Mouse (Mus musculus): Measurements from ENCODE around the gene Ric8b. TPM values are rescaled to one million over a fixed set of nuclear protein-coding genes. Genes with fewer than 3 reads are reported as not detected.
A peak's percentile ranks its signal among the peaks of the same experiment; 100 is the strongest.

Ric8b gene
- polyA plus RNA-seq, 1 experiment from 2014 or later, result 27.3 TPM

DNA sequence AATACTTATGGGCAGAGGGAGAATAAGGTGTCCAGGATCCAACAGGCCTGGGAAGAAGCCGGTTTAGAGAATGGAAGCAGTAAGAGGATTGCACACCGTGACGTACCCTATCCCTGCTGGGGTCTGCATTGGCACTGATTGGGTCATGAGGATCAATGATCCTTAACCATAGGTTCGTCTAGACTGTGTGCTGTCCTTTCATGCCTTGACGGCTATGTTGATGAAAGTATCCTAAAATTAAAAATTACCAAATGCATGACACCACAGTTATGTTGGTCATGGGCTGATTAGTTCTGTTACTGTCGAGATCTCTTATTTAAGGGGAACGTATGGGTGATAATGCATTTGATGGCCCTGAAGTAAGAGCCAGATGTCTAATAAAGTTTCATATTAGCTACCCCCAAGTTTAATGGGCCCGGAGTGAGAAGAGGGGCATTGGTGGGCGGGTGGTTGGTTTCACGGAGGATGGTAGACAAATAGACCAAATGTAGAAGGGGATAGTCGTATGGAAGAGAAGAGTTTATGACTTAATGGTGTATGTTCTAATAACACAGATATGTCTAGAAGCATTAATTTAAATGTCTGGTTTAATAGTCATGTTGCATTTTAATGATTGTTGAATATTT lies 108.5 kb downstream of the Ric8b start:
- Histone ChIP-seq H3K27me3 (ENCODE audit: control insufficient read depth, insufficient read depth, low read length) (no peaks in the 10 kb centered on the region), H3K4me1 (ENCODE audit: control insufficient read depth, insufficient read depth, low read length) (peaks cover 17% of the 10 kb centered on the region), H3K4me2 (no peak overlapping the region), H3K9me3 (ENCODE audit: control insufficient read depth, low read length) (no peaks in the 10 kb centered on the region), H3K36me3 (ENCODE audit: control insufficient read depth, insufficient read depth, low read length) (no peaks in the 10 kb centered on the region), H3K9ac (ENCODE audit: low read length) (no peak overlapping the region), H3K4me3 (ENCODE audit: low read depth, low read length) (no peak overlapping the region), H3K27ac (ENCODE audit: low read depth, low read length) (no peak overlapping the region)
- DNase-seq (ENCODE audit: low spot score, missing footprints) (no peak), ATAC-seq (ENCODE audit: low FRiP score) (peak; percentile 94)
- 79% methylated on average over 11 of the region's 11 CpGs for WGBS

GRCm38 (mm10) chr10:85027619-85028175 lies 110.3 kb downstream of the Ric8b start:
- no peak for ATAC-seq (ENCODE audit: low FRiP score)
- Histone ChIP-seq H3K9ac (ENCODE audit: low read length) (no peak overlapping the region), H3K4me3 (ENCODE audit: low read depth, low read length) (no peak overlapping the region), H3K36me3 (ENCODE audit: control insufficient read depth, insufficient read depth, low read length) (no peaks in the 10 kb centered on the region), H3K9me3 (ENCODE audit: control insufficient read depth, low read length) (no peaks in the 10 kb centered on the region), H3K4me2 (no peak overlapping the region), H3K4me1 (ENCODE audit: control insufficient read depth, insufficient read depth, low read length) (peaks cover 10% of the 10 kb centered on the region), H3K27ac (ENCODE audit: low read depth, low read length) (no peak overlapping the region), H3K27me3 (ENCODE audit: control insufficient read depth, insufficient read depth, low read length) (no peaks in the 10 kb centered on the region)
- WGBS, result 82% methylated on average over 10 of the region's 10 CpGs
- no peak for DNase-seq (ENCODE audit: low spot score, missing footprints)

- Histone ChIP-seq H3K4me2 (no peak overlapping the region), H3K4me1 (ENCODE audit: control insufficient read depth, insufficient read depth, low read length) (peaks cover 6% of the 10 kb centered on the region; the same call in 1 of the 2 replicates), H3K27ac (ENCODE audit: low read depth, low read length) (no peak overlapping the region), H3K9ac (ENCODE audit: low read length) (no peak overlapping the region), H3K4me3 (ENCODE audit: low read depth, low read length) (no peak overlapping the region), H3K36me3 (ENCODE audit: control insufficient read depth, insufficient read depth, low read length) (no peaks in the 10 kb centered on the region), H3K9me3 (ENCODE audit: control insufficient read depth, low read length) (no peaks in the 10 kb centered on the region), H3K27me3 (ENCODE audit: control insufficient read depth, insufficient read depth, low read length) (no peaks in the 10 kb centered on the region)
- DNase-seq (ENCODE audit: low spot score, missing footprints) (peak; percentile 85), ATAC-seq (ENCODE audit: low FRiP score) (no peak)
- WGBS, result 22% methylated on average over 8 of the region's 8 CpGs
Measured at GRCm38 (mm10) chr10:85035131-85035725, 117.8 kb downstream of the Ric8b start.

DNA sequence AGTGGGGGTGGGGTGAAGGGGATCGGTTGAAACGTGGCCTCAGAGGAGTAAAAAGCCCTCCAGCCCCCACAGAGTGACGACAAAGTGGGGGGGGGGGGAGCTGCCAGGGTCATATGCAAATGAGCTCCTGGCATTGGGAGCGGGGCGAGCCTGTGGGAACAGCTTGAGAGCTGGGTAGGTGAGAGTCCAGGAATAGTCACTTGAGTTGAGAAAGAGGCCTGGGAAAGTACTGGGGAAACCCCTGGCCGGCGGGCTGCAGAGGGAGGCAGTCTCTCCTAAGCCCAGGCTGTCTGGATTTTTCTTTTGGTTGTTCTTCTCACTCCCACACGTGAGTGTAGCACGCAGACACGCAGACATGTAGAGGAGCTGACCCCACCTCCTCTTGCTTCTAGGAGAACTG lies 120.7 kb downstream of the Ric8b start:
- Histone ChIP-seq H3K9me3 (ENCODE audit: control insufficient read depth, low read length) (no peaks in the 10 kb centered on the region), H3K9ac (ENCODE audit: low read length) (no peak overlapping the region), H3K4me3 (ENCODE audit: low read depth, low read length) (no peak overlapping the region), H3K4me1 (ENCODE audit: control insufficient read depth, insufficient read depth, low read length) (peaks cover 6% of the 10 kb centered on the region; the same call in 1 of the 2 replicates), H3K36me3 (ENCODE audit: control insufficient read depth, insufficient read depth, low read length) (no peaks in the 10 kb centered on the region), H3K4me2 (no peak overlapping the region), H3K27me3 (ENCODE audit: control insufficient read depth, insufficient read depth, low read length) (0 out of 2 replicates have a peak, but pooled peaks cover 3% of the 10 kb centered on the region), H3K27ac (ENCODE audit: low read depth, low read length) (no peak overlapping the region)
- ATAC-seq (ENCODE audit: low FRiP score), result no peak
- 76% methylated on average over 10 of the region's 10 CpGs for WGBS
- DNase-seq (ENCODE audit: low spot score, missing footprints), result peak; percentile 76

GRCm38 (mm10) chr10:85038852-85039251 lies 121.4 kb downstream of the Ric8b start:
- Histone ChIP-seq H3K9ac (ENCODE audit: low read length) (no peak overlapping the region), H3K9me3 (ENCODE audit: control insufficient read depth, low read length) (no peaks in the 10 kb centered on the region), H3K27ac (ENCODE audit: low read depth, low read length) (no peak overlapping the region), H3K27me3 (ENCODE audit: control insufficient read depth, insufficient read depth, low read length) (0 out of 2 replicates have a peak, but pooled peaks cover 3% of the 10 kb centered on the region), H3K4me3 (ENCODE audit: low read depth, low read length) (no peak overlapping the region), H3K36me3 (ENCODE audit: control insufficient read depth, insufficient read depth, low read length) (no peaks in the 10 kb centered on the region), H3K4me1 (ENCODE audit: control insufficient read depth, insufficient read depth, low read length) (peaks cover 6% of the 10 kb centered on the region; the same call in 1 of the 2 replicates), H3K4me2 (no peak overlapping the region)
- ATAC-seq (ENCODE audit: low FRiP score) (no peak), DNase-seq (ENCODE audit: low spot score, missing footprints) (peak; percentile 64)
- 89% methylated on average over 5 of the region's 5 CpGs for WGBS

DNA sequence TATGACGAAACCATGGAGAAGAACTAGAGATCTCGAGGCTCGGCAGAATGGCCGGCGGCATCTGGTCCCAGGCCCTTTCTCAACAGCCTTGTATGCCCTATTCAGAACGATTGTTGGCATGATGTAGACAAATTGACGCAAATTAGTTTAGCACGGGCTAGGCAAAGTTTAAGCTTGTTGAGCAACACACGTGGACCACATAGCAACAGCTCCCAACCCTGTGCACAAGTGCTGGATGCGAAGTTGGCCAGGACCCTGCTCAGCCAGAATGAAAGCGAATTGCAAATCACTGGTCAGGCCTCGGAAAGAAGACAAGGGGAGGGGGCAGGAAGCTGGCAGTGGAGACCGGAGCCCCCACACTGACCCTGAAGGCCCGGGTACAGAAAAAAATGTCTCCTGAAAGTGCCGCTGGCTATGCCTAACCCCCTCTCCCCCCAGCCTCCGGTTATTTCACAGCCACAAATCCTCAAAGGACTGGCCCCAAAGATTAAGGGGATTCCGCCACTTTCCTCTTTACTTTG lies 126.8 kb downstream of the Ric8b start:
- peak overlapping the region; percentile 46; the same call in 1 of the 2 replicates for H3K9ac ChIP-seq (ENCODE audit: low read length)
- peak overlapping the region; percentile 51 for H3K4me2 ChIP-seq
- H3K27ac ChIP-seq (ENCODE audit: low read depth, low read length), result peak overlapping the region; percentile 15; the same call in 1 of the 2 replicates

DNA sequence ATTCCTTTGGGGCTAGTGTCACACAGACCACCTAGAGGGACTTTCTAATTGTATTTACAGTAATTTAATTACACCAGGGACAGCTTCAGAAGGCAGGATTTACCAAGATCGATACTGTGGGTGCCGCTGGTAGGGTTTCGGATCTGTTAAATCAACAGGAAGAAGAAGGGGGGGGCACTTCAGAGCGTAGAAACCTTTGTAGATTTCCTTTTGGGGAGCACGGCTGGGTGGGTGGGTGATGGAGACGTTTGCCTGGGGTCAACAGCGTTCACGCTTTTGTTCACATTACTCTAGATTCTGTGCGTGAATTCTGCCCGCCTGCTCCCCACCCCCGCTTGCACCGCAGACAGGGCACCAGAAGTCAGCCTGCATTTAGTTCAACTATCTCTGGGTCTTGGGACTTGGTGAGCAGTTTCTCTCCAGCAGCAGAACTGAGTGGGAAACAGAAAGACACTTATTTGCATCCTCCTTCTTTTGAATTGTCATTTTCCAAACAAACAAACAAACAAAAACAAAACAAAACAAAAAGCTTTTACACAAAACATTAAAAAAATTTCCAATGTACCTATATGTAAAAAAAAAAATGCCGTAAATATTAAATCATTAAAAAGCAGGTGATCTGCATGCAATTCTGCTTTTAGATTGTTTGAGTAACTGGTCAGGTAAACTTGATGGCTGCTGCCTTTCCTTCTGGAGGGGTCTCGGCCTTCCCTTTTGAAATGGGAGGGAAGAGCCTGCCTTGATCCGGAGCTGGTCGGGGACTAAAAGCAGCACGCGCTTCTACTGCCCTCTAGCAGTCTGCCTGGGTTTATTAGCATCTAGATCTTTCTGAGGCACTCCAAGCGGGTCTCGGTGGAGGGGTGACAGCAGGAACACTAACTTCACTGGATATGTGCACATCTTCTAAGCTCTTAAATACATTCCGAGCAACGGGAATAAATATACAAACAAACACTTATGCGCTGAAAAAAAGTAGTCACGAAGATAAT lies 127.6 kb downstream of the Ric8b start:
- peaks cover 10% of the 10 kb centered on the region for H3K4me1 ChIP-seq (ENCODE audit: control insufficient read depth, insufficient read depth, low read length)
- peak overlapping the region; percentile 15; the same call in 1 of the 2 replicates for H3K27ac ChIP-seq (ENCODE audit: low read depth, low read length)
- ATAC-seq (ENCODE audit: low FRiP score) (peak; percentile 48), DNase-seq (ENCODE audit: low spot score, missing footprints) (peak; percentile 94)
- peak overlapping the region; percentile 7 for H3K4me3 ChIP-seq (ENCODE audit: low read depth, low read length)
- H3K36me3 ChIP-seq (ENCODE audit: control insufficient read depth, insufficient read depth, low read length), result no peaks in the 10 kb centered on the region
- 7% methylated on average over 24 of the region's 24 CpGs for WGBS
- H3K9ac ChIP-seq (ENCODE audit: low read length), result peak overlapping the region; percentile 46; the same call in 1 of the 2 replicates
- no peaks in the 10 kb centered on the region for H3K9me3 ChIP-seq (ENCODE audit: control insufficient read depth, low read length)
- 0 out of 2 replicates have a peak, but pooled peaks cover 3% of the 10 kb centered on the region for H3K27me3 ChIP-seq (ENCODE audit: control insufficient read depth, insufficient read depth, low read length)
- H3K4me2 ChIP-seq, result peak overlapping the region; percentile 51

More for the DNA sequence above, 126.8 kb downstream of the Ric8b start:
- 2% methylated on average over 17 of the region's 17 CpGs for WGBS
- H3K9me3 ChIP-seq (ENCODE audit: control insufficient read depth, low read length), result no peaks in the 10 kb centered on the region
- peaks cover 10% of the 10 kb centered on the region for H3K4me1 ChIP-seq (ENCODE audit: control insufficient read depth, insufficient read depth, low read length)
- H3K4me3 ChIP-seq (ENCODE audit: low read depth, low read length), result peak overlapping the region; percentile 7
- peak; percentile 95 for DNase-seq (ENCODE audit: low spot score, missing footprints)
- H3K27me3 ChIP-seq (ENCODE audit: control insufficient read depth, insufficient read depth, low read length), result 0 out of 2 replicates have a peak, but pooled peaks cover 3% of the 10 kb centered on the region
- ATAC-seq (ENCODE audit: low FRiP score), result peak; percentile 80
- no peaks in the 10 kb centered on the region for H3K36me3 ChIP-seq (ENCODE audit: control insufficient read depth, insufficient read depth, low read length)

GRCm38 (mm10) chr10:85046585-85046984 lies 129.2 kb downstream of the Ric8b start:
- no peak overlapping the region for H3K4me2 ChIP-seq
- H3K36me3 ChIP-seq (ENCODE audit: control insufficient read depth, insufficient read depth, low read length), result no peaks in the 10 kb centered on the region
- no peak overlapping the region for H3K27ac ChIP-seq (ENCODE audit: low read depth, low read length)
- H3K4me1 ChIP-seq (ENCODE audit: control insufficient read depth, insufficient read depth, low read length), result peaks cover 10% of the 10 kb centered on the region
- 31% methylated on average over 5 of the region's 5 CpGs for WGBS
- ATAC-seq (ENCODE audit: low FRiP score), result no peak
- no peak overlapping the region for H3K4me3 ChIP-seq (ENCODE audit: low read depth, low read length)
- H3K9ac ChIP-seq (ENCODE audit: low read length), result no peak overlapping the region
- DNase-seq (ENCODE audit: low spot score, missing footprints), result peak; percentile 88
- no peaks in the 10 kb centered on the region for H3K9me3 ChIP-seq (ENCODE audit: control insufficient read depth, low read length)
- H3K27me3 ChIP-seq (ENCODE audit: control insufficient read depth, insufficient read depth, low read length), result 0 out of 2 replicates have a peak, but pooled peaks cover 3% of the 10 kb centered on the region
